Mouse (Mus musculus) layer of hippocampus, postnatal 25 days (tissue): ENCODE data around the gene Msi2. TPM values are rescaled to one million over a fixed set of nuclear protein-coding genes. Genes with fewer than 3 reads are reported as not detected.

Experiments used
- DNase-seq, 2 experiments: peaks; one replicate each; pipeline ENCODE4 v3.0.0; 2022; ENCODE audit warnings: mixed read lengths in 2 of 2, low spot score in 1 of 2; ENCODE audit errors: extremely low spot score in 1 of 2
- total RNA-seq, 2 experiments: library from RNA; stranded (reverse); gene quantifications; 2 replicates each; pipeline ENCODE4 v1.2.3; 2021

Msi2 gene
- total RNA-seq, 2 experiments from 2014 or later, result 89.4 to 90.0 TPM

- DNase-seq, result no peak
These were observed 167.3 kb downstream of the Msi2 start for GRCm38 (mm10) chr11:88551034-88551433.

GRCm38 (mm10) chr11:88550083-88550907 is 168.0 kb downstream of the Msi2 start:
- DNase-seq, result no peak

GRCm38 (mm10) chr11:88549529-88549900 is 168.8 kb downstream of the Msi2 start:
- no peak for DNase-seq

- no peak for DNase-seq
These were observed 169.3 kb downstream of the Msi2 start for GRCm38 (mm10) chr11:88548832-88549528.

GRCm38 (mm10) chr11:88548423-88548822 is 169.9 kb downstream of the Msi2 start:
- no peak for DNase-seq

- no peak for DNase-seq
These were observed 174.5 kb downstream of the Msi2 start for GRCm38 (mm10) chr11:88543771-88544170.

GRCm38 (mm10) chr11:88542817-88543216 is 175.5 kb downstream of the Msi2 start:
- DNase-seq, result no peak

- no peak for DNase-seq
These were observed 176.4 kb downstream of the Msi2 start for GRCm38 (mm10) chr11:88541666-88542639.

- no peak for DNase-seq
These were observed 178.5 kb downstream of the Msi2 start for GRCm38 (mm10) chr11:88539637-88540478.

- no peak for DNase-seq
These were observed 179.5 kb downstream of the Msi2 start for GRCm38 (mm10) chr11:88538710-88539340.

GRCm38 (mm10) chr11:88537344-88537743 is 181.0 kb downstream of the Msi2 start:
- no peak for DNase-seq

- DNase-seq, result no peak
These were observed 181.5 kb downstream of the Msi2 start for GRCm38 (mm10) chr11:88536861-88537260.

GRCm38 (mm10) chr11:88534331-88534929 is 183.9 kb downstream of the Msi2 start:
- DNase-seq, result no peak

GRCm38 (mm10) chr11:88532016-88532415 is 186.3 kb downstream of the Msi2 start:
- DNase-seq, result no peak

- no peak for DNase-seq
These were observed 188.3 kb downstream of the Msi2 start for GRCm38 (mm10) chr11:88530032-88530431.

- no peak for DNase-seq
These were observed 189.7 kb downstream of the Msi2 start for GRCm38 (mm10) chr11:88528522-88529101.

- no peak for DNase-seq
These were observed 191.6 kb downstream of the Msi2 start for GRCm38 (mm10) chr11:88526711-88527110.

- DNase-seq, result no peak
These were observed 193.3 kb downstream of the Msi2 start for GRCm38 (mm10) chr11:88524790-88525575.
